Mouse (Mus musculus) cerebellum, postnatal 14 days (tissue): ENCODE results near the gene Kmt2c.

Source experiments
- DNase-seq, 2 experiments: peaks; one replicate each; pipeline ENCODE4 v3.0.0; 2021; ENCODE audit warnings: mixed read lengths in 2 of 2

Gene Kmt2c

GRCm38 (mm10) chr5:25498346-25498820 is at the start of gene Kmt2c:
Kmt2c (minus strand) TSS chr5:25498783.
- DNase-seq = peak; percentile 82 to 88

- DNase-seq = no peak
Observed at GRCm38 (mm10) chr5:25546912-25547311, 48.3 kb upstream of the Kmt2c start.

GRCm38 (mm10) chr5:25544566-25544965 is 46.0 kb upstream of the Kmt2c start:
- peak; percentile 31 to 32 for DNase-seq

- peak; percentile 55 to 78 for DNase-seq
Observed at GRCm38 (mm10) chr5:25544061-25544460, 45.5 kb upstream of the Kmt2c start.

- no peak for DNase-seq
Observed at GRCm38 (mm10) chr5:25541661-25542060, 43.1 kb upstream of the Kmt2c start.

GRCm38 (mm10) chr5:25540921-25541320 is 42.3 kb upstream of the Kmt2c start:
- DNase-seq = no peak

- no peak for DNase-seq
Observed at GRCm38 (mm10) chr5:25540412-25540811, 41.8 kb upstream of the Kmt2c start.

- DNase-seq = no peak
Observed at GRCm38 (mm10) chr5:25536921-25537409, 38.4 kb upstream of the Kmt2c start.

- no peak for DNase-seq
Observed at GRCm38 (mm10) chr5:25536451-25536850, 37.9 kb upstream of the Kmt2c start.

- DNase-seq = no peak
Observed at GRCm38 (mm10) chr5:25535566-25535965, 37.0 kb upstream of the Kmt2c start.

GRCm38 (mm10) chr5:25533298-25533697 is 34.7 kb upstream of the Kmt2c start:
- no peak for DNase-seq

- no peak for DNase-seq
Observed at GRCm38 (mm10) chr5:25532256-25533147, 33.9 kb upstream of the Kmt2c start.

- DNase-seq = peak in 1 of 2 experiments; percentile 18
Observed at GRCm38 (mm10) chr5:25530629-25531028, 32.0 kb upstream of the Kmt2c start.

- peak; percentile 100 for DNase-seq
Observed at GRCm38 (mm10) chr5:25529529-25530421, 31.2 kb upstream of the Kmt2c start.

- peak in 1 of 2 experiments; percentile 38 for DNase-seq
Observed at GRCm38 (mm10) chr5:25528851-25529528, 30.4 kb upstream of the Kmt2c start.

- DNase-seq = no peak
Observed at GRCm38 (mm10) chr5:25527971-25528370, 29.4 kb upstream of the Kmt2c start.

- DNase-seq = peak; percentile 34 to 51
Observed at GRCm38 (mm10) chr5:25526926-25527325, 28.3 kb upstream of the Kmt2c start.

- DNase-seq = no peak
Observed at GRCm38 (mm10) chr5:25526116-25526515, 27.5 kb upstream of the Kmt2c start.

- DNase-seq = no peak
Observed at GRCm38 (mm10) chr5:25521461-25521860, 22.9 kb upstream of the Kmt2c start.

- DNase-seq = peak; percentile 72 to 73
Observed at GRCm38 (mm10) chr5:25519820-25520219, 21.2 kb upstream of the Kmt2c start.

- DNase-seq = peak in 1 of 2 experiments; percentile 35
Observed at GRCm38 (mm10) chr5:25517550-25517949, 19.0 kb upstream of the Kmt2c start.

GRCm38 (mm10) chr5:25516301-25516895 is 17.8 kb upstream of the Kmt2c start:
- DNase-seq = peak; percentile 37 to 40
